Mouse (Mus musculus) left cerebral cortex, postnatal 4 days (tissue): Measurements from ENCODE around the gene Gm428. TPM values are rescaled to one million over a fixed set of nuclear protein-coding genes. Genes with fewer than 3 reads are reported as not detected.
"Not testable (repeated sequence)": the region's sequence is repeated elsewhere in the genome, so short reads cannot be mapped to it uniquely, and the experiment has no call there.

Experiments
- DNase-seq: peaks from one replicate; pipeline ENCODE4 v3.0.0-alpha.2; 2022
- intact Hi-C: fragments of 180-260 bp; cut with DNase I; formaldehyde crosslinking; loops from one replicate; pipeline ENCODE4 v1.15.1; 2025
- total RNA-seq, 2 experiments: library from RNA; stranded (reverse); gene quantifications; 2 replicates each; pipeline ENCODE4 v1.2.3; 2021

The Gm428 gene
- total RNA-seq: not detected

DNA sequence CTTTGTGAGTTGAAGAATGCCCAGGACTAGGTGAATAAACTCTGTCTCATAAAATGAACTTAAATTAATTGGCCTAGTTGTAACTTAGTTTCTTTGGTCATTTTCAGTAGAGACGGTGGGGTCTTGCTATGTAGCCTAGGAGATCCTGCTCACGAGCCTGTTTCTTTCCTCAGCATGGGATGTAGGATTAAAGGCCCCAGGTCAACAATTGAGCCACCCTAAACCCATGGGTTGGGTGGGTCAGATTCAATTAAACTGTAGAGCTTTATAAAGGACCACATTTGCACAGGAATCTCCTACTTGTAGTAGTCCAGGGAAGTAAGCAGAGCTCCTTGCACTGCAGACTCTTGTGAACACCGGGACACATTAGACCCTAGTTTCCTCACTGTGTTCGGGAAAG is at the start of gene Gm428:
Gm428 (plus strand) TSS at position 301 of the 400 bp plus-strand sequence.
- DNase-seq, intact Hi-C loops: not testable (repeated sequence)

DNA sequence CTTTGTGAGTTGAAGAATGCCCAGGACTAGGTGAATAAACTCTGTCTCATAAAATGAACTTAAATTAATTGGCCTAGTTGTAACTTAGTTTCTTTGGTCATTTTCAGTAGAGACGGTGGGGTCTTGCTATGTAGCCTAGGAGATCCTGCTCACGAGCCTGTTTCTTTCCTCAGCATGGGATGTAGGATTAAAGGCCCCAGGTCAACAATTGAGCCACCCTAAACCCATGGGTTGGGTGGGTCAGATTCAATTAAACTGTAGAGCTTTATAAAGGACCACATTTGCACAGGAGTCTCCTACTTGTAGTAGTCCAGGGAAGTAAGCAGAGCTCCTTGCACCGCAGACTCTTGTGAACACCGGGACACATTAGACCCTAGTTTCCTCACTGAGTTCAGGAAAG is 45.5 kb upstream of the Gm428 start, which contains the start of gene Gm11236:
Gm11236 (plus strand) TSS at position 301 of the 400 bp plus-strand sequence.
- intact Hi-C loops, DNase-seq: not testable (repeated sequence)

DNA sequence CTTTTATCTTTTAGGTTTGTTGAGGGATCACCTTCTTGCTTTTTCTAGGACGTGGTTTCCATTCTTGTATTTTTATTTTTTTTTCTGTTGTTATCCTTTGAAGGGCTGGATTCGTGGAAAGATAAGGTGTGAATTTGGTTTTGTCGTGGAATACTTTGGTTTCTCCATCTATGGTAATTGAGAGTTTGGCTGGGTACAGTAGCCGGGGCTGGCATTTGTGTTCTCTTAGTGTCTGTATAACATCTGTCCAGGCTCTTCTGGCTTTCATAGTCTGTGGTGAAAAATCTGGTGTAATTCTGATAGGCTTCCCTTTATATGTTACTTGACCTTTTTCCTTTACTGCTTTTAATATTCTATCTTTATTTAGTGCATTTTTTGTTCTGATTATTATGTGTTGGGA is 21.5 kb upstream of the Gm428 start:
- intact Hi-C loops: not testable (repeated sequence)
- peak; percentile 0 for DNase-seq

DNA sequence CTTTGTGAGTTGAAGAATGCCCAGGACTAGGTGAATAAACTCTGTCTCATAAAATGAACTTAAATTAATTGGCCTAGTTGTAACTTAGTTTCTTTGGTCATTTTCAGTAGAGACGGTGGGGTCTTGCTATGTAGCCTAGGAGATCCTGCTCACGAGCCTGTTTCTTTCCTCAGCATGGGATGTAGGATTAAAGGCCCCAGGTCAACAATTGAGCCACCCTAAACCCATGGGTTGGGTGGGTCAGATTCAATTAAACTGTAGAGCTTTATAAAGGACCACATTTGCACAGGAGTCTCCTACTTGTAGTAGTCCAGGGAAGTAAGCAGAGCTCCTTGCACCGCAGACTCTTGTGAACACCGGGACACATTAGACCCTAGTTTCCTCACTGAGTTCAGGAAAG is 15.3 kb upstream of the Gm428 start, which contains the start of gene Gm11239:
Gm11239 (plus strand) TSS at position 301 of the 400 bp plus-strand sequence.
- DNase-seq: not testable (repeated sequence)

DNA sequence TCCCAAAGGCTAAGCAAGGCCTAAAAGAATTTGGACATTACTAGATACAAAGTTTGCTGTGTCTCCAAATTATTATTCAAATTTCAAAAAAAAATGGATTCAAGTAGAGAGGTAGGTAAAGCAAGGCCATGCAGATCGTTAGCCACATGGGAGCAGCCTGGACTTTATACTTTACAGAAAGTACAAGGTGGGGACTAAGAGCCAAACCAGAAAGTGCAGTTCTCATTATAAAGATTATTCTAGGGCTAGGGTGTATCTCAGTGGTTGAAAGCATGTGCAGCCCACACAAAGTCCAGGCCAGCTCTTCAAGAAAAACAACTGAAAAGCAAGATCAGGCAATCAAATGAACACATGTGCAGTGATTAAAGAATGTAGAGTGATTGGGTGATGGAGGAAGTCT is 35.4 kb downstream of the Gm428 start:
- DNase-seq: no peak
- intact Hi-C loops: no loop called here

More for the DNA sequence above, 15.3 kb upstream of the Gm428 start, which contains the start of gene Gm11239:
- intact Hi-C loops: not testable (repeated sequence)

DNA sequence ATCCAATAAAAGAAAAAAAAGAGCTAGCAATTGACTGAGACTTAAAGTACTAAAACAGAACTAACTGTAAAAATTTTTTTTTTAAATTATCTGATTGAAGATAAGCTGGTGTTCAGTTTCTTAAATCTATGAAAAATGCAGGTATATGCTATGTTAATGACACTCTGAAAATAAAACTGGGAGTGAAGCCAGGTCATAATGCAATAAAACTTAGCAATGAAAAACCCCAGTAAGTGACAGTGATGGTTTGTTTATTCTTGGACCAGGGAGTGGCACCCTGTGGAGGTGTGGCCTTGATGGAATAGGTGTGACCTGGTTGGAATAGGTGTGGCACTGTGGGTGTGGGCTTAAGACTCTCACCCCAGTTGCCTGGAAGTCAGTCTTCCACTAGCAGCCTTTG is 36.5 kb downstream of the Gm428 start:
- no peak for DNase-seq
- intact Hi-C loops: no loop called here

Other genes starting within 250 kb of the Gm428 start
- not detected for gene Gm11238, start 75.6 kb upstream of the Gm428 start, total RNA-seq
- not detected for gene Gm11237, start 60.5 kb upstream of the Gm428 start, total RNA-seq
- not detected for gene Gm11236, start 45.4 kb upstream of the Gm428 start, total RNA-seq
- not detected for gene Gm11239, start 15.2 kb upstream of the Gm428 start, total RNA-seq
- gene Rasef, start 107.5 kb downstream of the Gm428 start, total RNA-seq: under 1 TPM; 0.62 to 0.77 TPM
- gene Gm11758, start 192.8 kb downstream of the Gm428 start, total RNA-seq: not detected
- gene Gm11757, start 207.6 kb downstream of the Gm428 start, total RNA-seq: not detected
- gene Gm13871, start 222.4 kb downstream of the Gm428 start, total RNA-seq: not detected
- gene Gm11756, start 237.2 kb downstream of the Gm428 start, total RNA-seq: not detected